ENCODE assay signal across 8 mouse cellular contexts in the genomic region with DNA sequence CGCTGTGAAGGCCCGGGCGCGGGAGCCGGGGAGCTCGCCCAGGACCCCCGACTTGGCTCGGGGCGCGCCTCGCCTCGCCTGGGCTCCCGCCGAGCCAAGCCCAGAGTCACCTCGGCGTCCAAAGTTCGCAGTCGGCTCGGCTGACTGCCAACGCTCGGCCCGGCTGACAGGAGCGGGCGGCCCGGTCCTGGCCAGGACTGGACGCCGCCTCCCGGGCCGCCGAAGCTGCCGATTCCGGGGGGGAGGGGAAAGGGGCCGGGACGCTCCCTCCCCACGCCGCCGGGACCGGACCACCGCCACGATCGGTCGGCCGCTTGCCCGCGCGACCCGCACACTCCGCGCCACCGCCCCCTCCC. TPM values are rescaled to one million over a fixed set of nuclear protein-coding genes. Genes with fewer than 3 reads are reported as not detected.
DNase-seq lines count a peak whose midpoint lies in the region; ATAC-seq and TF ChIP-seq lines count a peak whose summit lies in the region.

No protein-coding gene starts in this region.

- DNase-seq in adrenal gland, postnatal 14 days = peak; percentile 88
- no peak for DNase-seq in adrenal gland, postnatal 4 days (ENCODE audit: low spot score in 2 of 2)
- DNase-seq in kidney, postnatal 14 days = peak; percentile 94
- no peak for DNase-seq in midbrain, embryonic 11.5 days (ENCODE audit: low spot score, missing footprints)
- no peak for DNase-seq in thymus, postnatal 36 days
- no peak for DNase-seq in retina, embryonic 14.5 days (ENCODE audit: low spot score)

- no peak for TF ChIP-seq CTCF in bone marrow, adult 2 months (IDR thresholded peaks at IDR 0.05; ENCODE audit: control insufficient read depth, insufficient read depth, low read length)

- H3K4me3 ChIP-seq in bone marrow, adult 2 months (replicated peaks; ENCODE audit: control insufficient read depth, low read depth, low read length) = peak overlapping the region; percentile 80
- H3K4me3 ChIP-seq in heart, embryonic 14.5 days (ENCODE audit: control insufficient read depth in 1 of 2, insufficient read depth in 1 of 2, low read depth in 1 of 2, low read length in 2 of 2) = peak overlapping the region; percentile 64 to 82
- peak overlapping the region; percentile 95 for H3K4me3 ChIP-seq in midbrain, embryonic 11.5 days (ENCODE audit: low read depth, low read length)

- no peaks in the 10 kb centered on the region for H3K27me3 ChIP-seq in heart, embryonic 14.5 days (ENCODE audit: control insufficient read depth, insufficient read depth, low read length)
- no peaks in the 10 kb centered on the region for H3K27me3 ChIP-seq in midbrain, embryonic 11.5 days (ENCODE audit: control insufficient read depth, insufficient read depth, low read length)

- 0% methylated on average over 50 of the region's 50 CpGs for WGBS in bone marrow, adult 2 months
- 0% methylated on average over 49 of the region's 50 CpGs for WGBS in heart, embryonic 14.5 days
- WGBS in midbrain, embryonic 11.5 days = under 1% methylated on average over 39 of the region's 50 CpGs

- no peaks in the 10 kb centered on the region for H3K36me3 ChIP-seq in heart, embryonic 14.5 days (ENCODE audit: control insufficient read depth, insufficient read depth, low read length)
- no peaks in the 10 kb centered on the region for H3K36me3 ChIP-seq in midbrain, embryonic 11.5 days (ENCODE audit: control insufficient read depth, insufficient read depth, low read length)

- peak; percentile 33 for ATAC-seq in heart, embryonic 14.5 days (ENCODE audit: insufficient number of reproducible peaks, insufficient read depth, low FRiP score, low read depth)
- peak; percentile 61 for ATAC-seq in midbrain, embryonic 11.5 days (ENCODE audit: low FRiP score)

- H3K27ac ChIP-seq in bone marrow, adult 2 months (ENCODE audit: control insufficient read depth, insufficient read depth, low read depth, low read length, poor library complexity) = peak overlapping the region; percentile 95
- peak overlapping the region; percentile 92 to 96 for H3K27ac ChIP-seq in heart, embryonic 14.5 days (replicated peaks in 1 of 2; ENCODE audit: control insufficient read depth in 1 of 2, insufficient read depth in 1 of 2, low read depth in 2 of 2, low read length in 2 of 2)
- H3K27ac ChIP-seq in midbrain, embryonic 11.5 days (ENCODE audit: low read depth, low read length) = peak overlapping the region; percentile 86

- H3K9me3 ChIP-seq in heart, embryonic 14.5 days (ENCODE audit: control insufficient read depth, low read length) = no peaks in the 10 kb centered on the region
- no peaks in the 10 kb centered on the region for H3K9me3 ChIP-seq in midbrain, embryonic 11.5 days (ENCODE audit: control insufficient read depth, low read length)

- peaks cover 1% of the 10 kb centered on the region for H3K4me1 ChIP-seq in bone marrow, adult 2 months (ENCODE audit: control insufficient read depth, insufficient read depth, low read length)
- peaks cover 18 to 41% of the 10 kb centered on the region in 2 experiments for H3K4me1 ChIP-seq in heart, embryonic 14.5 days (ENCODE audit: control insufficient read depth in 2 of 2, insufficient read depth in 2 of 2, low read length in 2 of 2)
- peaks cover 15% of the 10 kb centered on the region for H3K4me1 ChIP-seq in midbrain, embryonic 11.5 days (ENCODE audit: control insufficient read depth, insufficient read depth, low read length)

- peak overlapping the region; percentile 81 for H3K9ac ChIP-seq in heart, embryonic 14.5 days (ENCODE audit: low read length)
- peak overlapping the region; percentile 92 for H3K9ac ChIP-seq in midbrain, embryonic 11.5 days (ENCODE audit: low read length)

- TF ChIP-seq POLR2A in bone marrow, adult 2 months (IDR thresholded peaks at IDR 0.05; ENCODE audit: borderline replicate concordance, control insufficient read depth, low read depth, low read length) = no peak

- peak overlapping the region; percentile 70 for H3K4me2 ChIP-seq in heart, embryonic 14.5 days (ENCODE audit: low read length)
- H3K4me2 ChIP-seq in midbrain, embryonic 11.5 days = peak overlapping the region; percentile 91

RNA-seq across cellular contexts. Expression of gene Ppp6r3, which starts 0.3 kb away (rescaled TPM):
- total RNA-seq in adrenal gland, postnatal 14 days (2021) = 105 and 106 TPM in 2 replicates
- total RNA-seq in adrenal gland, postnatal 4 days (2021) = 100 to 1,000 TPM; 104 to 114 TPM
- polyA plus RNA-seq in bone marrow, adult 2 months (2011; ENCODE audit: insufficient read depth, insufficient read length, low replicate concordance, missing spikeins) = 31.2 and 34.6 TPM in 2 replicates
- polyA plus RNA-seq in heart, embryonic 14.5 days (2014; fragmentation: Nextera tagmentation; extraction: Ambion mirVana) = 55.6 and 62.2 TPM in 2 replicates
- 81.8 and 84.2 TPM in 2 replicates for polyA plus RNA-seq in midbrain, embryonic 11.5 days (2014; fragmentation: Nextera tagmentation; extraction: Ambion mirVana)

Comparison
In these comparisons a context has a peak if more than half of its experiments do, and no peak if none do; other contexts are left out.
1. DNase-seq: peak in adrenal gland, postnatal 14 days (single experiment) and kidney, postnatal 14 days (single experiment); none in adrenal gland, postnatal 4 days (0 of 2), midbrain, embryonic 11.5 days (single experiment), thymus, postnatal 36 days (0 of 2) and retina, embryonic 14.5 days (single experiment).
2. Peak in every context shown above with its lines, with median percentiles within 50 percentile points of each other: H3K27ac ChIP-seq and H3K4me3 ChIP-seq.